Mouse (Mus musculus): ENCODE measurements around the gene Ppp2r2c. TPM values are rescaled to one million over a fixed set of nuclear protein-coding genes. Genes with fewer than 3 reads are reported as not detected.

Gene Ppp2r2c
- polyA plus RNA-seq, 1 experiment = 0.60 TPM

DNA sequence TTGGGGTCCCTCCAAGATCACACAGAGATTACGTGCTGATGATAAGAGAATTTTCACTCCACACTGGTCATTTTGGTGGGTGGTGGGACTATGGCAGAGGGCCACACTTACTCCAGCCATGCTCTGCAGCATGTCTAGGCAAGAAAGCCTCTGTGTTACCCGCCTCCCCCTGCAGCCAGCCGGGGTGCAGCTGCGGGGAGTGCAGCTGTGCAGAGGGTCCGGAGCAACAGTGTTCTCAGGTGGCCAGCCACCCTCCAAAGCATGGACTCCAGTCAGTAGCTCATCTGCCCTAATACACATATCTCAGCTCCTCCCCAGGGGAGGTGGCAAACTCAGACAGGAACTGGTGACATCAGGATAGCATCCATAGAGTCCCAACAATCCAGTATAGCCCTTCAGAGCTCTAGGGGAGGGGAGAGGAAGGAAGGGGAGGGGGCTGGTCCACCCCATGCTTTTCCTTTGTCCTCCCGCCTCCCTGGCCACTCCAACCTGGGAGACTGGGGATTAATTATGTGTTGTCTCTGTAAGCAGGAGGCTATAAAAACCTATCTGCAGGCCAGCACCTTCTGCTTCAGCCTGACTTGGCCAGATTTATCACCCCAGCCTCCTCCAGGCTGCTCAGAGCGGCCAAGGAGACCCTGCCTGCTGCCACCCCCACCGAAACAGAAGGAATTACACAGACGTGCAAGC lies 19.1 kb downstream of the Ppp2r2c start:
- Histone ChIP-seq H3K27ac (ENCODE audit: control insufficient read depth, insufficient read depth, low read depth, low read length, poor library complexity) (no peak overlapping the region), H3K4me1 (ENCODE audit: control insufficient read depth, insufficient read depth, low read length) (no peaks in the 10 kb centered on the region), H3K4me3 (replicated peaks; ENCODE audit: control insufficient read depth, low read depth, low read length) (no peak overlapping the region)
- 31% methylated on average over 9 of the region's 9 CpGs for WGBS
- TF ChIP-seq POLR2A (IDR thresholded peaks at IDR 0.05; ENCODE audit: borderline replicate concordance, control insufficient read depth, low read depth, low read length) = no peak
- no peak for TF ChIP-seq CTCF (IDR thresholded peaks at IDR 0.05; ENCODE audit: control insufficient read depth, insufficient read depth, low read length)

DNA sequence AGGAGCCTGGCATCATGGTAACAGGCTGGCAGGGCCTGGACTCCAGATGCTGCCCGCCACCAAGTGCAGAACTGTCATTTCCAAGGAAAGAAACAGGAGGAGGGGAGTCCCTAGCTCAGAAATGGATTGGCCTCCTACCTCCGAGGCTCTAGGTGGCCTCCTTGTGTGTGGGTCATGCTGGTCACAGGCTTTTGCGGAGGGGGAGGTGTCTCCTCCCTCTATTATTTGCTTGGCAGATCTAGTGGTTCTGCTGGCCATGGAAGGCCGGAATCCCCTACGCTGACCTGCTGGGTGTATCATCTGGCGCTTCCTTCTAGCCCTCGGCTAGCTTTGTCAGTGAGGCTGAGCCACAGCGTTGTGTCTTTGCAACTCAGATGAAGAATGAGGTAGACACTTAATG lies 20.2 kb downstream of the Ppp2r2c start:
- no peaks in the 10 kb centered on the region for H3K4me1 ChIP-seq (ENCODE audit: control insufficient read depth, insufficient read depth, low read length)
- no peak overlapping the region for H3K4me3 ChIP-seq (replicated peaks; ENCODE audit: control insufficient read depth, low read depth, low read length)
- TF ChIP-seq POLR2A (IDR thresholded peaks at IDR 0.05; ENCODE audit: borderline replicate concordance, control insufficient read depth, low read depth, low read length) (no peak), CTCF (IDR thresholded peaks at IDR 0.05; ENCODE audit: control insufficient read depth, insufficient read depth, low read length) (no peak)
- WGBS = 81% methylated on average over 8 of the region's 8 CpGs
- H3K27ac ChIP-seq (ENCODE audit: control insufficient read depth, insufficient read depth, low read depth, low read length, poor library complexity) = no peak overlapping the region

DNA sequence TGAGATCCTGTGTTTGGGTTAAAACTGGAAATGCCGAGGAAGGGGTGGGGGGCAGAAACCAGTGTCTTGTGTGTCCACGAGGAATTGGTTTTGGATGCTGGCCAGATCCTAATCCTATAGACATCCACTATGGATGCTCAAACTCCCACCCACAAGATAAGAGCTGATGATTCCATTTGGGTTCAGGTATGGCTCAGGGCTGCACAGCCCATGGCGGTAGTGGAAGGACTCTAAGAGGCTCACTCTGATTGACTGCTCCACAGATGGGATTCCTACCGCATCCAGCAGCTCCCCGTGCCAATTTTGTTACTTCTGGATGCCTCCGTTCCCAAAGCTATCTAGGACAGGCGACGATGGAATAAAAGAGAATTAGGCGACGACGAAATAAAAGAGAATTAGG lies 20.6 kb downstream of the Ppp2r2c start:
- TF ChIP-seq POLR2A (IDR thresholded peaks at IDR 0.05; ENCODE audit: borderline replicate concordance, control insufficient read depth, low read depth, low read length) (no peak), CTCF (IDR thresholded peaks at IDR 0.05; ENCODE audit: control insufficient read depth, insufficient read depth, low read length) (no peak)
- H3K27ac ChIP-seq (ENCODE audit: control insufficient read depth, insufficient read depth, low read depth, low read length, poor library complexity) = no peak overlapping the region
- no peak overlapping the region for H3K4me3 ChIP-seq (replicated peaks; ENCODE audit: control insufficient read depth, low read depth, low read length)
- no peaks in the 10 kb centered on the region for H3K4me1 ChIP-seq (ENCODE audit: control insufficient read depth, insufficient read depth, low read length)
- 85% methylated on average over 11 of the region's 11 CpGs for WGBS

DNA sequence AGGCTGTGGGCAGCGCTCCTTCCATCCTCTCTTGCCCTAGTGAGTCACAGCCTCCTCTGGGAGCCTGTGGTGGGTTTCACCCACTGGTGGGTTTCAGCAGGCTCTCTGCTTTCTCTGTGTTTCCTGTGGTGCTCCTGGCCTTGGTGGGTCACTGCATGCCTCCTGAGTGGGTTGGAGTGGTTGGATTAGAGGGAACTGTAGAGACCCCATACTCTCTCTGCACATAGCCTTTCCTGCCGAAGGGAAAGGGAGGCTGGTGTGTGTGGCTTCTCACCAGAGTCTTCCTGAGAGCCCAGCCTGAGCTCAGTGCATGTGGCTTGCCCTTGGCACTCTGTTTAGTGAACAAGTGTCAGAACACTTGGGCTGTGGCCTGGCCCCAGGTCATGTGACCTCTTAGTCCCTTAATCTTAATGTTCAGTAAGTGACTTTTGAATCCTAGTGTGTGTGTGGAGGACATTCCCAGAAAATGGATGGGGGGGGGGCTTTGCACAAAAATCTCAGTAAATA lies 21.1 kb downstream of the Ppp2r2c start:
- Histone ChIP-seq H3K4me3 (replicated peaks; ENCODE audit: control insufficient read depth, low read depth, low read length) (no peak overlapping the region), H3K27ac (ENCODE audit: control insufficient read depth, insufficient read depth, low read depth, low read length, poor library complexity) (no peak overlapping the region), H3K4me1 (ENCODE audit: control insufficient read depth, insufficient read depth, low read length) (no peaks in the 10 kb centered on the region)
- WGBS = 67% methylated on average over 2 of the region's 2 CpGs
- TF ChIP-seq POLR2A (IDR thresholded peaks at IDR 0.05; ENCODE audit: borderline replicate concordance, control insufficient read depth, low read depth, low read length) = no peak
- no peak for TF ChIP-seq CTCF (IDR thresholded peaks at IDR 0.05; ENCODE audit: control insufficient read depth, insufficient read depth, low read length)

DNA sequence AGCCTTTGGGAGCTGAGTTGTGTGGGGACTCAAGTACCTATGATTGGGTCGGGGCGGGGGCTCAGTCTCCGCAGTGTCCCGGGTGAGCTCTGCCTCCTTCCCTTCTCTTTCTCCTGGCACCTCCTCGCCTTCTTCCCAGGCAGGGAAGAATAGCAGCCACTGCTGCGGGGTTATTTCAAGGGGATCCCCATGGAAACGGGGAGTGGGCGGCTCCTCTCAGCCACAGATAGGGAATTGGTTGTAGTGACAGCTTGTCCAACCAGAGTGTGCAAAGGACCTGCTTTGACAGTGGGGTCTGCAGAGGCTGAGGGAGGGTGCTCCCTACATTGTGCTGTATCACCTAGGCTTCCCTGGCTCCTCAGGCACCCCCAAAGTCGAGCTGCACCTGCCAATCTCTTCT lies 22.5 kb downstream of the Ppp2r2c start:
- Histone ChIP-seq H3K4me3 (replicated peaks; ENCODE audit: control insufficient read depth, low read depth, low read length) (no peak overlapping the region), H3K27ac (ENCODE audit: control insufficient read depth, insufficient read depth, low read depth, low read length, poor library complexity) (no peak overlapping the region), H3K4me1 (ENCODE audit: control insufficient read depth, insufficient read depth, low read length) (no peaks in the 10 kb centered on the region)
- 60% methylated on average over 9 of the region's 9 CpGs for WGBS
- no peak for TF ChIP-seq CTCF (IDR thresholded peaks at IDR 0.05; ENCODE audit: control insufficient read depth, insufficient read depth, low read length)
- TF ChIP-seq POLR2A (IDR thresholded peaks at IDR 0.05; ENCODE audit: borderline replicate concordance, control insufficient read depth, low read depth, low read length) = no peak

DNA sequence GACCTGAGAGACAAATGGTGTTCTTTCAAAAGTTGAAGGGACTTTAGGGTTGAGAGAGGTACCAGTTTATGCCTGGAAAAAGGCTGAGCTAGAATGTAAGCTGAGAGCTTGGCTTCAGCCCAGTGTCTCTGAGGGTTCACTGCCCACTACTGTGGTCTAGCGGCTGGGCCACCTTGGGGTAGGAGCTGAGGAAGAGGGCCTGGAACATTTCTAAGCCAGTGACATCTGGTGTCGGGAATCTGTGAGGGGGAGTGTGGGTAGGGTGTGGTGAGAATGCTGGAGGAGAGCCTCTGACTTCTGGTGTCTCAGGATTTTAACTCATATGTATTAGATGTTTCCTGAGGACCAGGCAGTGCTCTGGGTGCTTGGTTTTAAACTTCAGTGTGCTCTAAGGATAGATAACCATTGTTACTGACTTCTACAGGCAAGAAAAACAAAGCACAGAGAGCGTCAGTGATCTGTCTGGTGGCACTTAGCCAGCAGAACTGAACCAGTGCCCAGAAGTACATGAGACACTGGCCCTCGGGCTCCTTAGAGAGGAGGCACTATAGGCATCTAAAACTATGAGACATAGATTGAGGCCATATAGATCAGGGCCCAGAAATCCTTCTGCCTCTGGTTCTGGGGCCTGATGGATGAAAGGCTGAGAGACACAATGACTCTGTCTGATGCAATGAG lies 23.6 kb downstream of the Ppp2r2c start:
- no peaks in the 10 kb centered on the region for H3K4me1 ChIP-seq (ENCODE audit: control insufficient read depth, insufficient read depth, low read length)
- WGBS = 51% methylated on average over 4 of the region's 4 CpGs

DNA sequence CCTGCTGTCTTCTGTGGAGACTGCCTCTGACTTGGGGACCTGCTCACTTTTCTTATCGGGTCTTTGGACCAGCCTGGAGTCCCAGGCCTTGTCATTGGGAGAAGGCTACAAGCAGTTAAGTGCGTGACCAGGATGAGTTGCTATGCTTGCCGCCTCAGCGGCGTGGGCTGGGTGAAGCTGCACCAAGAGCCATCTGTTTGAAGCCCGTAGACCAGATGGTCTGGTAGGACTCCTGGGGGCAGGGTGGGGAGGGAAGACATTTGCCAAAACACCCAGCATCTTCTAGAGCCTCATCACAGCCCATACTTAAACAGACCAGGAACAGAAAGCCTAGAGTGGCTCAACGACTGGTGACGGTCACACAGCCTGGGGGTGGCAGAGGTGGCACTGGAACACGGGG lies 24.9 kb downstream of the Ppp2r2c start:
- Histone ChIP-seq H3K4me3 (replicated peaks; ENCODE audit: control insufficient read depth, low read depth, low read length) (no peak overlapping the region), H3K4me1 (ENCODE audit: control insufficient read depth, insufficient read depth, low read length) (no peaks in the 10 kb centered on the region), H3K27ac (ENCODE audit: control insufficient read depth, insufficient read depth, low read depth, low read length, poor library complexity) (no peak overlapping the region)
- WGBS = 59% methylated on average over 9 of the region's 9 CpGs
- no peak for TF ChIP-seq POLR2A (IDR thresholded peaks at IDR 0.05; ENCODE audit: borderline replicate concordance, control insufficient read depth, low read depth, low read length)
- no peak for TF ChIP-seq CTCF (IDR thresholded peaks at IDR 0.05; ENCODE audit: control insufficient read depth, insufficient read depth, low read length)

More for the DNA sequence above, 23.6 kb downstream of the Ppp2r2c start:
- Histone ChIP-seq H3K27ac (ENCODE audit: control insufficient read depth, insufficient read depth, low read depth, low read length, poor library complexity) (no peak overlapping the region), H3K4me3 (replicated peaks; ENCODE audit: control insufficient read depth, low read depth, low read length) (no peak overlapping the region)
- TF ChIP-seq POLR2A (IDR thresholded peaks at IDR 0.05; ENCODE audit: borderline replicate concordance, control insufficient read depth, low read depth, low read length) (no peak), CTCF (IDR thresholded peaks at IDR 0.05; ENCODE audit: control insufficient read depth, insufficient read depth, low read length) (no peak)

DNA sequence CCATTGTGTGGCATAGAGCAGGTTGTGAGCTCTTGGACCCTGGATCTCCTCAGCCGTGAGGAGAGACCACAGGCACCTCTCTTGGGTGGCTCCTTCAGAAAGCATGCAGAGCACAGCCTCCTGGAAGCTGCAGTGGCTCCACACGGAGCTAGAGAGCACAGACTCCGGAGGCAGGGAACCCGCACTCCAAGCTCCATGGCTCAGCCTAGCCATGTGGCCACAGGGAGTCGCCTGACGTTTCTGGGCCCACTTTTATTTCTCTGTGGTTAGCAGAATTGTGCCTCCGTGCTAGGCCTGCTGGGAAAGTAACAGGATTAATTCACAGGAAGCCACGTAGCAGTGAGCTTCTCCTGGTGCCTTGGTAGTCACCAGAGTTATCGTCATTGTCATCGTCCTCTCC lies 25.8 kb downstream of the Ppp2r2c start:
- 66% methylated on average over 10 of the region's 10 CpGs for WGBS
- Histone ChIP-seq H3K27ac (ENCODE audit: control insufficient read depth, insufficient read depth, low read depth, low read length, poor library complexity) (no peak overlapping the region), H3K4me3 (replicated peaks; ENCODE audit: control insufficient read depth, low read depth, low read length) (no peak overlapping the region), H3K4me1 (ENCODE audit: control insufficient read depth, insufficient read depth, low read length) (no peaks in the 10 kb centered on the region)
- TF ChIP-seq CTCF (IDR thresholded peaks at IDR 0.05; ENCODE audit: control insufficient read depth, insufficient read depth, low read length) = no peak
- TF ChIP-seq POLR2A (IDR thresholded peaks at IDR 0.05; ENCODE audit: borderline replicate concordance, control insufficient read depth, low read depth, low read length) = no peak
